Mouse (Mus musculus) thymus, postnatal 10 days (tissue): ENCODE results near the gene Smn1.
"Not testable (repeated sequence)": the region's sequence is repeated elsewhere in the genome, so short reads cannot be mapped to it uniquely, and the experiment has no call there.

Source experiments
- DNase-seq, 2 experiments: peaks; one replicate each; pipeline ENCODE4 v3.0.0; 2021; ENCODE audit warnings: low spot score in 2 of 2

Gene Smn1

GRCm38 (mm10) chr13:100124423-100125257 lies at the start of gene Smn1:
Gene Smn1 (plus strand): TSS chr13:100124852.
- peak; percentile 74 to 83 for DNase-seq

- no peak for DNase-seq
Measured at GRCm38 (mm10) chr13:100098808-100099207, 25.8 kb upstream of the Smn1 start.

- DNase-seq = no peak
Measured at GRCm38 (mm10) chr13:100103052-100103658, 21.5 kb upstream of the Smn1 start.

- peak; percentile 88 to 94 for DNase-seq
Measured at GRCm38 (mm10) chr13:100103748-100104254, 20.9 kb upstream of the Smn1 start, which contains the start of gene Bdp1. Gene Bdp1 (minus strand): TSS chr13:100104070.

- peak; percentile 39 to 59 for DNase-seq
Measured at GRCm38 (mm10) chr13:100107652-100108472, 16.8 kb upstream of the Smn1 start, which contains the start of gene Serf1. Gene Serf1 (plus strand): TSS chr13:100108012.

DNA sequence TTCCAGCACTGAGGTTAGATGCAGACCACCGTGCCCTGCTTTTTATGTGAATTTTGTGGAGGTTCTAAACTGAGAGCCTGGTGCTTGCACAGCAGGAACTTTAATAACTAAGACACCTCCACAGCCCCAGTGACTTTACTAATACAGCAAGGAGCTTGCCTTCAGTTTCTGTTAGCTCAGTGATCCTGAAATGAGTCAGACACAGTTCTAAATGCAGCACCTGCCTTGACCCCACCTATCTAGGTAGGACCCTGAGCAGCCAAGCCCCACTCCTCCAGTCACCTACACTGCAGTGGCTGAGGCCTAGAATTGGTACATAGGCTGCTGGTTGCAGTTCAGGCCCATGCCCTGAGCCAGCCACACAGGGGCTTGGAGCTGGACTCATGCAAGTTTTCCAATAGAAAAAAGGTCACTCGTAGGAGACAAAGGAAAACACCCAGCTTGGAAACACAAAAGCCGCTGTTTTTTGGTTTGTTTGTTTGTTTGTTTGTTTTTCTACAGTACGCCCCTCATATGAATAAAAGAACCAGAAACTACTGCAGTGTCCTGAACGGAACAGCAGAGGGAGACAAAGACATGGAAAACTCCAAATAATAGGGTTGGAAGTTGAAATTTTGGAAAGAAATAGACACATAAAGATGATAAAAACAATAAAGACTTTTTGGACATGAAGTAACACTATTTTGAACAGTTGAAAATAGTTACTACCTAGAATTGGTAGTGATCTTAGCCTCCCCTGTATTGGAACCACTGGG lies 12.3 kb upstream of the Smn1 start:
- no peak for DNase-seq

DNA sequence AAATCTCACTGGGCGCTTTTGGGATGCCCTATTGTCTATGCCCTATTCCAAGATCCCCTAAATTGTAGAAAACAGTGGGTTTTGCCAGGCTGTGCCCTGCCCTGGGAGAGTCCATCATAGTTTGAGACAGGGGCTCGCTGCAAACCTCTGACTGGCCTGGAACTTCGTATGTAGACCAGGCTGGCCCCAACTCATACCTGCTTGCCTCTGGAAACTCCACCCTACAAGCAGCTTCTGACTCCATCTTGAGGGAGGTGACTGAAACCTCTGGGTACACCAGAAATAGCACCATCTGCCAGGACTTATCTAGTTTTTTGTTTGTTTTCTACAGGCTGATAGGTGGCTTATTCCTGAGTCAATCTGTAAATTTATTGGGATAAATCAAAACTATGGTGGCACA lies 682 bp upstream of the Smn1 start:
- DNase-seq = no peak

DNA sequence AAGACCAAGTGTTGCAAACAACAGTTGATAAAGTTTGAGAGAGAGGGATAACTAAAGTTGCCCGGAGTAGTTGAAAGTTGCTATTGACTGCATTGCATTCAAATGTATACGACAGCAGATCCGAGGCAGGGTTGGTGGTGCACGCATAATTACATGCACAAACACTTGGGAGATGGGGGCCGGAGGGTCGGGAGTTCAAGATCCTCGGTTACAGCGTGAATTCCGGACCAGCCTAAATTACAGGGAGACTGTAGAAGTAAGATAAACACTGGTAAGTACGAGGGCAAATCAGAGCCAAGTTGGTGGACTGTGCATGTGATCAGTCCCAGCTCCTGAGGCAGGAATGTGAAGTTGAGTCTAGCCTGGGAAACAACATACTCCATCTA lies 599 bp downstream of the Smn1 start:
- DNase-seq = no peak

- no peak for DNase-seq
Measured at GRCm38 (mm10) chr13:100141646-100142314, 17.1 kb downstream of the Smn1 start.

GRCm38 (mm10) chr13:100152659-100153058 lies 28.0 kb downstream of the Smn1 start:
- DNase-seq = no peak

GRCm38 (mm10) chr13:100156624-100157023 lies 32.0 kb downstream of the Smn1 start:
- no peak for DNase-seq

DNA sequence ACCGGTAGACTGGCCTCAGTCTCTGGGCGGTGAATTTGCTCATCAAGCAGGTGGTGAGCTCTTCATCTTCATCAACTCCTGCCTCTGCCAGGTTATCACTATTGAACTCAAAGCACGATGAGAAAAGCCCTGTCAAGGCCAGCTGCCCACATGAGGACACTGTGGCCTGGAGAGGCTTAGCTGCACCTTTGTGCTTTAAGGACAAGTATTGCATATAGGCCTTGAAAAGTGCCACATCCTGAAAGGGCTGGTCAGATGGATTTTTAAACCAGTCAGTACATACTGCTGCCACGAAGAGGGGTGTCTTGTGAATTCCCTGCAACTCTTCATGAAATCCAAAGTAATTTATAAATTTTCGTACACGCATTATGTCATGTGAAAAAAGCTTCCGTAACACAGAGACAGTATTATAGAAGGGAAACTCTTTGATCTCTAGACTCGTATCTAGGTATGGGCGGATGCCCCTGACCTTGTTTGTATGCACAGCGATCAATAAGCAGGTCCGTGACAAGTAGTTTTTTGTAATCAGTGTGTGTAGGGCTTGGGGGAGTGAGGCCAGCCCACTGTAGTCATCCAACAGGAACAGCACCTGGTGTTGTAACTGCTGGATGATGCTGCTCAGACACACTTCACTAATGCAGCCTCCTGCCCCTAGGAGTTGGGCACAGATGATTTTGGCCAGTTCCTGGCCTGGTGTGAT lies 36.7 kb downstream of the Smn1 start:
- not testable (repeated sequence) for DNase-seq

DNA sequence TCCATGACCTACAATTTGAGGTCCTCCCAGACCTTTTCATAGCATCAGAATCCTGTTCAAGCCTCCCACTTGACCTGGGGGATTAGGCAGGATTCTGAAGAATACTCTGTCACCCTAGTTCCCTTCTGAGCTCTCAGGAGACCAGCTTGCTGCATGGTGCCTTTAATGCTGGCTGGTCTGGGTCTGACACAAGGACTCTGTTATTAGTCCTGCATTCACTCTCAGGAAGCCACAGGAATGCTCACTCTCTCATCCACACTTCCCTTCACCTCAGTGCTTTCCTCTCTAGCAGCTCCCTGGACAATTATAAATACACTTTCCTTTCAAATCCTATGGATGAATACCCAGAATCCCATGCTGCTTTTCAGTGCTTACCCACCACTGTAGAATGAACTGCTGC lies 37.8 kb downstream of the Smn1 start:
- not testable (repeated sequence) for DNase-seq

DNA sequence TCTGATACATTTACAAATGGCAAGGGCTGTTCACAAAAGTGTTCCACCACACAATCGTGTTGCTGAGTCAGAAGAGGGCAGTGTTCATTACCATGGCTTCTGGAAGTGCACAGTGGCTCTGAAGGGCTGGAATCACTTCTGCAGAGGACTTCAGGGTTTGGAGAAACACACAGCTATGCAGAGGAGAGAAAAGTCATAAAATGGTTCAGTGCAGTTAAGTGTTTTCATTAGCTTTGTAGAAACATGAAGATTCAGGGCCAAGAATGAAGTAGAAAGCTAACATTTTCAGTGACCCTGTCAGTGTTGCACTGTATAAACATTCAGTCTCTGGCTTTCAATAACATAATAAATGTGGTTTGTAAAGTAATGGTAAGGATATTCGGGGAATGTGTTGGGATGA lies 41.7 kb downstream of the Smn1 start:
- DNase-seq = not testable (repeated sequence)

DNA sequence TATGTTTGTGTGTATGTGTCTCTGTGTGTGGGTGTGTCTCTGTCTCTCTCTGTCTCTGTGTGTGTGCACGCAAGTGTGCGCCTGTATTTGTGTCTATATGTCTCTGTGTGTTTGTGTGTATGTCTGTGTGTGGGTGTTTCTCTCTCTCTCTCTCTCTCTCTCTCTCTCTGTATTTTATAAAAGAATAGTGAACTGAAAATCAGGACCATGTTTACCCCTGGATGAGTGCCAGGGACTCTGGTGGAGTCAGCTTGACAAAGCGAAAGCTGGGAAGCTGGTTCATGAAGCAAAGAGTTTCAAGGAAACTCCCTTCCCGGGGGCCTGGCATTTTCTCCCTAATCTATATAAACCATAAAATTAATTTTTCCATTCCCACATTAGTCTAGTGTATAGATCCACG lies 49.7 kb downstream of the Smn1 start:
- not testable (repeated sequence) for DNase-seq

DNA sequence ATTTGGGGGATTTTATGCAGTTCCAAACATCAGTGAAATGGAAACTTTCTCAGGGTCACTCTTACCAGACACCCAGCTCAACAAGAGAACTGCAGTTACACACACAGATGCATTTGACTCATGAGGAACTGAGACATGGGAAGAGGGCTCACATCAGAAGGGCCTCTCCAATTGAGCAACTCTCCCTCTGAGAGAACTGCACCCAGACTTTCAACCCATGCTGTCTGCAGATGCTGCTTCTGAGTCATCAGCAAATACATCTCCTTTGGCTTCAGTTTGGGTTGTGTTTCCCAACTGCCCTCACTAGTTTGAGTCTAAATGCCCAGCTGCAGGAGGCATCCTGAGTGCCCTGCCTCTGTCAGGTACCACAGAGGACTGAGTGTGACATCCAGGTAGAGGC lies 58.5 kb downstream of the Smn1 start:
- not testable (repeated sequence) for DNase-seq
